Mouse (Mus musculus) forebrain, embryonic 12.5 days (tissue): ENCODE measurements around the gene Ttc5. TPM values are rescaled to one million over a fixed set of nuclear protein-coding genes. Genes with fewer than 3 reads are reported as not detected.
"Not testable (repeated sequence)": the region's sequence is repeated elsewhere in the genome, so short reads cannot be mapped to it uniquely, and the experiment has no call there.

Experiments
- ATAC-seq: fragments of 200-750 bp; cut with Nextera tagmentation; 2 replicates; pipeline ENCODE4 v1.8.0; 2017; ENCODE audit warnings: moderate TSS enrichment; ENCODE audit not compliant: low FRiP score
- H3K27ac ChIP-seq: fragments of 300-500 bp; sonication (generic); 2 replicates; pipeline ENCODE4 v1.5.1; 2016; ENCODE audit warnings: mild to moderate bottlenecking
- H3K27me3 ChIP-seq: fragments of 300-500 bp; sonication (generic); 2 replicates; pipeline ENCODE4 v1.6.1; 2016; ENCODE audit warnings: mild to moderate bottlenecking
- H3K36me3 ChIP-seq: fragments of 300-500 bp; sonication (generic); replicated peaks from 2 replicates; pipeline ENCODE4 v1.6.1; 2016; ENCODE audit warnings: mild to moderate bottlenecking
- H3K4me1 ChIP-seq: fragments of 300-500 bp; sonication (generic); 2 replicates; pipeline ENCODE4 v1.6.1; 2016
- H3K4me2 ChIP-seq: fragments of 300-500 bp; sonication (generic); 2 replicates; pipeline ENCODE4 v1.6.1; 2016; ENCODE audit warnings: mild to moderate bottlenecking, moderate library complexity
- H3K4me3 ChIP-seq: fragments of 300-500 bp; sonication (generic); replicated peaks from 2 replicates; pipeline ENCODE4 v1.5.1; 2016; ENCODE audit warnings: mild to moderate bottlenecking
- H3K9ac ChIP-seq: fragments of 300-500 bp; sonication (generic); 2 replicates; pipeline ENCODE4 v1.6.1; 2016; ENCODE audit warnings: mild to moderate bottlenecking
- H3K9me3 ChIP-seq: fragments of 300-500 bp; sonication (generic); 2 replicates; pipeline ENCODE4 v1.6.1; 2016
- WGBS: fragments of 180-500 bp; shearing (Covaris S2); methylation state at CpG from one replicate; pipeline ENCODE4 v1.1.7; 2016; 5-methylcytosine and 5-hydroxymethylcytosine counted together
- polyA plus RNA-seq: library from polyadenylated mRNA; unstranded; fragments of >200 nt; fragmentation: Nextera tagmentation; extraction: Ambion mirVana; gene quantifications from 2 replicates; pipeline ENCODE4 v1.2.1, GENCODE M21; 2016

Gene Ttc5
- polyA plus RNA-seq, 1 experiment from 2014 or later: 115 TPM

DNA sequence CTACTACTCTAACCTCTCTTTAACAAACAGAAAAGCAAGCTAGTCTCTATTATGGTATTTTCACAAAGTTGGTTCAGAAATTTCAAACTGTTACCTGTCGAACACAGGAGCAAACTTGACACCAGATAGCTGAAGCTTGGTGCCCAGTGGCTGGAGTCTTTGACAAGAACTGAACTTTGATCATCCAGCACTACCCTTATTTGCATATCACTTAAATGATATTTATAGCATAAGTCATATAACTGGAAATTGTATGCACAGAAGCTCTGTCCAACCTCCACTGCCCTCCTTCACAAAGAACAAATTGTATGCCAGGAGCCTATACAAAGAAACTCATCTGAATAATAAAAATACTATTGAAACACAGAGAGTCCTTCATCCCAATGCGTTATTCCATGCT, 43.7 kb downstream of the Ttc5 start:
- Histone ChIP-seq H3K9me3 (no peaks in the 10 kb centered on the region), H3K27me3 (no peaks in the 10 kb centered on the region), H3K27ac (no peak overlapping the region), H3K36me3 (no peaks in the 10 kb centered on the region), H3K4me1 (no peaks in the 10 kb centered on the region), H3K9ac (no peak overlapping the region), H3K4me3 (no peak overlapping the region), H3K4me2 (no peak overlapping the region)
- ATAC-seq: no peak
- 68% methylated on average over 2 of the region's 2 CpGs for WGBS

DNA sequence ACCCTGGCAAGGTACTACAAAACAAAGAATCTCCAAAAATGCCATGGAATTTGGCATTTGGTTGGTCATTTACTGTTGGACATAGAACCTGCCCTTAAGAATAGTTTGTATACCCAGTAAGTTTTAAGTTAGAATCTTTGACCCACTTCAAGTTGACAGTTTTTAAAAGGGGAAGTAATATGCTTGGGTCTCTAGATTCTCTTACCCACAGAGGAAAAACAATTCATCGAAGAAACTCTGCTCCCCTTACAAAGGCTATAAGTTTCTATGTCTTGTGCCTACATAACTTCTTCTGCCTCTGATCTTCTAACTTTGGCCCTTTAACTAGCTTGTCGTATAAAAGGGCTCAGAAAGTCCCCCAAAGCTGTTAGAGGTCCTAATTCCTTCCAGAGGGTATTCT, 45.0 kb downstream of the Ttc5 start:
- no peak for ATAC-seq
- no peak overlapping the region for H3K27ac ChIP-seq
- WGBS: 76% methylated on average over 2 of the region's 2 CpGs
- no peaks in the 10 kb centered on the region for H3K9me3 ChIP-seq
- no peaks in the 10 kb centered on the region for H3K36me3 ChIP-seq
- H3K4me2 ChIP-seq: no peak overlapping the region
- no peak overlapping the region for H3K4me3 ChIP-seq
- no peak overlapping the region for H3K9ac ChIP-seq
- H3K27me3 ChIP-seq: no peaks in the 10 kb centered on the region
- no peaks in the 10 kb centered on the region for H3K4me1 ChIP-seq

DNA sequence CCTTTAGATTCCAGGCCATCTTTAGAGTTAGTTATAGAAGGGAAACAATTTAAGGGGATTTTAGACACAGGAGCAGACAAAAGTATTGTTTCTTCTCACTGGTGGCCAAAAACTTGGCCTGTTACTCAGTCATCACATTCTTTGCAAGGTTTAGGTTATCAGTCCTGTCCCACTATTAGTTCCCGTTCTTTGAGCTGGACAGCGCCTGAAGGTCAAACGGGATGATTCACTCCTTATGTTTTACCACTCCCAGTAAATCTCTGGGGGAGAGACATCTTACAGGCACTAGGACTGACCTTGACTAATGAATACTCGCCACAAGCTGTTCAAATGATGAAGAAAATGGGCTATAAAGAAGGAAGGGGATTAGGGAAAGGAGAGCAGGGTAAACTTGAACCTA, 62.9 kb downstream of the Ttc5 start:
- 75% methylated on average over 4 of the region's 4 CpGs for WGBS
- H3K9me3 ChIP-seq, H3K4me3 ChIP-seq, H3K27ac ChIP-seq, H3K27me3 ChIP-seq, H3K36me3 ChIP-seq, H3K4me1 ChIP-seq, H3K4me2 ChIP-seq, H3K9ac ChIP-seq, ATAC-seq: not testable (repeated sequence)

DNA sequence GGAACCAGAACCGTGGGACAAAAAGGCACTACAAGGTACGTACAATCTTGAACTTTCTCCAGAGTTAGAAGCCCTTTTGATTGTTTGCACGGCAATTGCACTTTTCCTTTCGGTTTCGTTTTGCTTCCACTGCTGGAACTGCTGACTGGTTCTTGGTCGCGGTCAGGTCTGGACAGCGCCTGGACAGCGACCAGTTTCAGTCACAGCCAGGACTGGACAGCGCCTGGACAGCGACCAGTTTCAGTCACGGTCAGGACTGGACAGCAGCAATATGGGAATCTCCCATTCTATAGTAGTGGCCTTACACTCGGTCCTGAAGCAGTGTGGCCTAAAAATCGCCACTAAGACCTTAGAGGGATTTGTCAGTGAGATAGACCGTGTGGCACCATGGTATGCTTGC, 65.4 kb downstream of the Ttc5 start:
- not testable (repeated sequence) for H3K4me1 ChIP-seq, H3K4me2 ChIP-seq, H3K36me3 ChIP-seq, H3K27ac ChIP-seq, H3K9ac ChIP-seq, H3K4me3 ChIP-seq, H3K9me3 ChIP-seq, H3K27me3 ChIP-seq, ATAC-seq
- 90% methylated on average over 15 of the region's 15 CpGs for WGBS

Other genes starting within 250 kb of the Ttc5 start
- not detected in 2 replicates for gene Olfr744, start 170.6 kb downstream of the Ttc5 start, polyA plus RNA-seq
- gene Olfr745, start 146.1 kb downstream of the Ttc5 start, polyA plus RNA-seq: 0.14 TPM in 1 of 2 replicates, not detected in the other
- gene Olfr746, start 138.4 kb downstream of the Ttc5 start, polyA plus RNA-seq: not detected in 2 replicates
- not detected in 2 replicates for gene Olfr747, start 92.3 kb downstream of the Ttc5 start, polyA plus RNA-seq
- 0.05 TPM in 1 of 2 replicates, not detected in the other for gene Olfr748, start 78.1 kb downstream of the Ttc5 start, polyA plus RNA-seq
- not detected in 2 replicates for gene Olfr749, start 40.4 kb downstream of the Ttc5 start, polyA plus RNA-seq
- not detected in 2 replicates for gene Ccnb1ip1, start 22.2 kb upstream of the Ttc5 start, polyA plus RNA-seq
- gene Parp2, start 22.3 kb upstream of the Ttc5 start, polyA plus RNA-seq: 58.9 and 67.6 TPM in 2 replicates
- 4.5 and 4.9 TPM in 2 replicates for gene Tep1, start 85.0 kb upstream of the Ttc5 start, polyA plus RNA-seq
- 0.08 and 0.10 TPM in 2 replicates for gene Klhl33, start 112.0 kb upstream of the Ttc5 start, polyA plus RNA-seq
- 141 TPM in 2 replicates for gene Osgep, start 139.4 kb upstream of the Ttc5 start, polyA plus RNA-seq
- 346 and 350 TPM in 2 replicates for gene Apex1, start 139.4 kb upstream of the Ttc5 start, polyA plus RNA-seq
- gene Pip4p1, start 145.3 kb upstream of the Ttc5 start, polyA plus RNA-seq: 67.3 and 73.1 TPM in 2 replicates
- gene Pnp, start 145.6 kb upstream of the Ttc5 start, polyA plus RNA-seq: 43.8 and 44.3 TPM in 2 replicates
- gene Gm49342, start 159.0 kb upstream of the Ttc5 start, polyA plus RNA-seq: not detected in 2 replicates
- gene Pnp2, start 170.5 kb upstream of the Ttc5 start, polyA plus RNA-seq: 0.42 and 0.60 TPM in 2 replicates
- gene Rnase10, start 222.2 kb upstream of the Ttc5 start, polyA plus RNA-seq: not detected in 2 replicates